Mouse (Mus musculus) adrenal gland, adult 8-10 months (tissue): Measurements from ENCODE around the gene Filip1l. TPM values are rescaled to one million over a fixed set of nuclear protein-coding genes. Genes with fewer than 3 reads are reported as not detected.

Experiments
- DNase-seq: peaks from one replicate; pipeline ENCODE4 v3.0.0; 2022
- total RNA-seq, 4 experiments: library from RNA; stranded (reverse); gene quantifications; 2 replicates each; pipeline ENCODE4 v1.2.4; 2022

Gene Filip1l
- total RNA-seq, 4 experiments from 2014 or later = 15.2 to 32.3 (median 24.5) TPM

- DNase-seq = no peak
Observed at GRCm38 (mm10) chr16:57484043-57484795, 131.3 kb downstream of the Filip1l start.

DNA sequence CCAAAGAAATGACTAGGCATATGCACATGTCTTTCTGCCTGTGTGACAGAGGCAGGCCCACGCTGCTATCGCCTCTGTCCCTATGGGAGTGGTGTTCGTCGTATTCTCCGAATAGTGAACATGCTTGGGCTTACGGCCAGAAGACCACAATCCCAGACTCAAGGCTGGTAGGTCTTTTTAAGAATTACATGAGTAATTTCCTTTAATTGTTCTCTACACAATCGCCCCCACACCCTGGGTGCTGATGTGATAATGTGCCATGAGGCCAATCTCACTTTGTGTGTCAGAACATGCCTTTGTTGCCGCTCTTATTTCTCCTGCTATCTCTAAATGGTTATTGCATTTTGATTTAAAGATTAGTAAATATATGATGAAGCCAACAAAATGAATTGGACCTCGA lies 132.4 kb downstream of the Filip1l start:
- DNase-seq = no peak

- no peak for DNase-seq
Observed at GRCm38 (mm10) chr16:57486266-57486665, 133.4 kb downstream of the Filip1l start.

DNA sequence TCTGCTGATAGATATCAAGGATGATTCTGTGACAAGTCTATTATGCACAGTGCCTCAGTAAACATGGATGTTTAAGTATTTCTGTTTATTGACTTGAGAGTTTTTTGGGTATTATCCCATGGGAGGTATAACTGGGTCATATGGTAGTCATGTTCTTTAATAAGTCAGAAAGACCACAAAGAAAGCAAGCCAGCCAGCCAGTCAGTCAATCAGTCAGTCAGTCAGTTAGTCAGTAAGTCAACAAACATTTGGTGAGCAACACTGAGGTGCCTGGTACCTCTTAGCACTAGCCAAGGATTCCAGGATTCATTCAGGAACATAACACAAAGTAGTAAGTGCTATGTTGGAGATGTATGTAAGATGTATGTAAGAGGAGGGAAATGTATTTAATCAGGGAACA lies 135.8 kb downstream of the Filip1l start:
- DNase-seq = no peak

DNA sequence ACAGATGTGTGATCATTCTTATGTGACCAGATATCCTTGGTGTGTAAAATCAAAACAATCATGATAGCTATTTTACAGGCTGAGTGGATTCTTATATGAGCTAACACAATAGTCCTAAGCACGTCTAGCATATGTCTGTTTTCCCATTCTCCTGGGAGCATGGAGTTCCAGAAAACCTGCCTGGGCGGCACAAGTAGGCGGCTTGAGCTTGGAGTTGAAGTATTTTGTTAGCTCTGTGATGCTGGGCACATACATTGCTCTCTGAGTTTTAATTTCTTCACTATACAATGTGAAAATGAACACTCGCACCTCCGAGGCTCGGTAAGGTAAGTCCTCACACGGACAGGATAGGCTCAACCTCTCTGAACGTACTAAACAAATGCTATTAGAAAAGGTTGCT lies 137.8 kb downstream of the Filip1l start:
- no peak for DNase-seq

DNA sequence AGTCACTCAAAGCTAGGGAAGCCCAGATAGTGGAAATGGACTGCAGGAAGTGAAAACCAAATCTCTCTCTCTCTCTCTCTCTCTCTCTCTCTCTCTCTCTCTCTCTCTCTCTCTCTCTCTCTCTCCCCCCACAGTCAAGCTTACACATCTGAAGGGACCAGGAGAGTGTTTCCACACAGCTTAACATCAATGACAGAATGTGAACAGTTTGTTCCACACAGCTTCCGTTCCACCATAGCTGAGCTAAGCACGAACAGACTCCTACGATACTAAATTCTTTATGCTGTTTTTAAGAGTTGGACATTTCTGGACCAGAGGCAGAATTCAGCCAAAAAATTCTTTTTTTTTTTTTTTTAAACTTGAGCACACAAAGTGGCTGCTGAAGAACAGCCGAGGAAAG lies 139.0 kb downstream of the Filip1l start:
- no peak for DNase-seq

GRCm38 (mm10) chr16:57495476-57496203 lies 142.7 kb downstream of the Filip1l start:
- no peak for DNase-seq

GRCm38 (mm10) chr16:57496437-57497173 lies 143.7 kb downstream of the Filip1l start:
- no peak for DNase-seq

DNA sequence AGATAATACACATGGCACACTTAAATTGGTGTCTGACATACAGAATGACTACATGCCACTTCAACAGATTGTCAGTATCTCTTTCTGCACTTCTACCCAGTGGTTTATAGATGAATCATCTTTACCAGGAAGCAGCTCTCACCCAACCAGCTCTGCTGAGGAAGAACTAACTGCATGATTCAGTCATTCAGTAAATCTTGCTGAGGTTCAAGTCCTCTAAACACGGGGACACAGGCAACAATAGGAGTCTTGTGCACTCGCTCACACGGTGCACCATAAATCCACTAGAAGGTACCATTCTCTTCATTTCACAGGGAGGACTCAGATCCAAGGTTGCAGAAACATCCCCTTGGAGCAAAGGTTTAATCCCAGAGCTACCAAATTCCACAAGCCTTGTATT lies 148.0 kb downstream of the Filip1l start:
- DNase-seq = no peak

DNA sequence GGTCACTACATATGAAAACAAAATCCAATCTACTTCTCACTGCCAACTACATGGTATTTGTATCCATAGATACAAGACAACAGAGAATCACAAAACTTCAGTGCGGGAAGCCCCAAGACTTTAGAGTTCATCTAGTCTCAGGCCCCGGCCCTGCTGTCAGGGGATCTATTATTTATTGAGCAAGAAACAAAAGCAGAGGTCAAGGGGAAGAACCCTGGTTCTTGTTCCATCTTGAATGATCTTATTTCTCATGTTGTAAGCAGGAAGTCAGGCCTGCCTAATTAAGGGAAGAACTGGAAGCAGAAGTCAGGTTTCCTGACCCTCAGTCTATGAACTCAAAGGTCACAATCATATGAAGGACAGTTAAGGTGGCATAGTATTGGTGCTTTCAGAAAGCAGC lies 149.3 kb downstream of the Filip1l start:
- no peak for DNase-seq

DNA sequence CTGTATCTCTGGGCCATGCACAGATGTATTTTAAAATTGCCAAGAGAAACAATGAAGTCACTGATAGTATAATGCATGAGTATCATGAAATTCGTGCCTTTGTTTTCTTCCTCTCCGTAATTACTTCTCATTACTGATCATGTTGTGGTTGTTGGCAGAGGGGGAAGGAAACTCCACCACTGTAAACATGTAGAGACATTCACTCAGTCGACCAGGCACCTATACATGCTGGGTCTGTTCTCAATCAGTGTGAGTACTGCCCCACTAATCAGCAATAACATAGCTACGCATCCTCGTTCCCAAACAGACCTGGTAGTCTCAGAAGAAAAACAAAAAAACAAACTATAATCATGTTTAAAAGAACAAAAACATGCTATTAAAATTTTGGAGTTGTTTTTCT lies 149.9 kb downstream of the Filip1l start:
- no peak for DNase-seq

DNA sequence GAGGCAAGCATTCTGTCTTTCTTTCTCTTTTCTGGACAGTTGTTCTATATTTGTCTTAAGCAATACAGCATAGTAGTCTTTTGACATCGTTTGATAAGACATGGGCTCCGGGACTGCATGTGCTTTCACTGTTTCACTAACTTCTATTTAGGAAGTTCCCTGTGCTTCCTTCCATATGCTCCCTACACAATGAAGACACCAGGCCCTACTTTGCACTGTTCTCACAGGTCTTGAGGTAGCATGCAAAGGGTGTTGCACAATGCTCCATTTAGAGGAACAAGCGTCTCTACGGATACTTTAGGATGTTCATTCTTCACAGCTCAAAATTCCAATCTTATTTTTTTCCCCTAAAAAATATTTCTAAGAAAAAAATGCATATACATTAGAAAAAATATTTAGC lies 151.8 kb downstream of the Filip1l start:
- DNase-seq = no peak

GRCm38 (mm10) chr16:57506133-57506532 lies 153.2 kb downstream of the Filip1l start:
- no peak for DNase-seq

- no peak for DNase-seq
Observed at GRCm38 (mm10) chr16:57508351-57508750, 155.5 kb downstream of the Filip1l start.

- no peak for DNase-seq
Observed at GRCm38 (mm10) chr16:57509099-57509498, 156.2 kb downstream of the Filip1l start.

- DNase-seq = no peak
Observed at GRCm38 (mm10) chr16:57513562-57513961, 160.7 kb downstream of the Filip1l start.

DNA sequence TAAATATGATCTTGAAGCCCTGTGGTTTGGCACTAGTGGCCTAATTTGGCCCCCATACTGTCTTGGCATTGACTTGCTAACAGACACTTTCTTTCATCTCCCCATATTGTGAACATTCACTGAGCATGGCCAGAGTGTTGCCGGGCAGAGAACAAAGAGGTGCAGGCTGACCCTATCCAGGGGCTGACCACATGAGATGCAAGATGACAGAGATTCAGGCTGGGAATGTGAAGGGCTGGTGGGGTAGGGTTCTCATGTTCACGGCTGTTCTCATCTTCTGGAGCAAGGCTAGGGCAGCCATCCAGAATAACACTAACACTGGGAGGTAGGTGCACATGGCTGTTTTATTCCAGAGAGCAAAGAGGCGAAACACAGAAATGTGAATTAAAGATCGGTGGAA lies 161.5 kb downstream of the Filip1l start:
- DNase-seq = no peak

DNA sequence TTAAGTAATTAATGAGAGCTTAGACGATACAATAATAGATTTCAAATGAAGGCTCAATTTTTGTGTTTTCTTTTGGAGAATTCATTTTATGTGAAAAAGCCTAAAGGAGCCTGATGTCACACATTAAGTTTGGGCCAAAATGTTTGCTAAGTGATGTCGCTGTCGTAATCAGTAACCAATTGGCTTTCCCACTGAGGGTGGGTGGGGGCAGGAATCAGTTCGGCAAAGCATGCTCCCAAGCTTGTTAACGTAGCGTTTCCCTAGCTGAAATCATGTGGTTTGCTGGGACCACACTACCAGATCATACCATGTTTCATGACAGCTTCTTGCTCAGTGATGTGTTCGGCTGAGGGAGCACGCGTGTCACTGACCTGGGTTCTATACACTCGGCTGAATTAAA lies 162.7 kb downstream of the Filip1l start:
- DNase-seq = no peak

DNA sequence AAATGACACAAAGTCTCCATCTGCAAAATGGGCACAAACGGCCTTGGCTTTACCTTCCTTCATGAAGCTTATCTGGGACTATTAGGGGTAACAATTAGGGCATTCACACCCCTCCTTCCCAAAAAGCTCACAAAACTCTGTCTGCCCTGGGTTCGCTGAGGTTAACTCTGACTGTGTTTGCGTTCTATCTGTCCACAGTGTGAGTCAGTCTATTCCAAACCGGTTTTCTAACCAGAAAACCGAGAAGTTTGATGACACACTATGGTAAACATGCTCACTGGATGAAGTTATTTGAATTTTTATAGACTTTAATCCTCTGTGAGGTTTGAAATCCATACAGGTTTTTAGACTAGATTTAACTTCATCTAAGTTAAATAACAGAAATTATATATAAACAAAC lies 172.2 kb downstream of the Filip1l start:
- no peak for DNase-seq

- DNase-seq = no peak
Observed at GRCm38 (mm10) chr16:57525476-57525875, 172.6 kb downstream of the Filip1l start.

- DNase-seq = no peak
Observed at GRCm38 (mm10) chr16:57526893-57527292, 174.0 kb downstream of the Filip1l start.

GRCm38 (mm10) chr16:57528457-57528856 lies 175.6 kb downstream of the Filip1l start:
- DNase-seq = no peak

GRCm38 (mm10) chr16:57530547-57530946 lies 177.7 kb downstream of the Filip1l start:
- no peak for DNase-seq
